Mouse (Mus musculus): Measurements from ENCODE around the gene Dmac2. TPM values are rescaled to one million over a fixed set of nuclear protein-coding genes. Genes with fewer than 3 reads are reported as not detected.

Dmac2 gene
- polyA plus RNA-seq, 1 experiment from 2014 or later: 33.5 TPM

DNA sequence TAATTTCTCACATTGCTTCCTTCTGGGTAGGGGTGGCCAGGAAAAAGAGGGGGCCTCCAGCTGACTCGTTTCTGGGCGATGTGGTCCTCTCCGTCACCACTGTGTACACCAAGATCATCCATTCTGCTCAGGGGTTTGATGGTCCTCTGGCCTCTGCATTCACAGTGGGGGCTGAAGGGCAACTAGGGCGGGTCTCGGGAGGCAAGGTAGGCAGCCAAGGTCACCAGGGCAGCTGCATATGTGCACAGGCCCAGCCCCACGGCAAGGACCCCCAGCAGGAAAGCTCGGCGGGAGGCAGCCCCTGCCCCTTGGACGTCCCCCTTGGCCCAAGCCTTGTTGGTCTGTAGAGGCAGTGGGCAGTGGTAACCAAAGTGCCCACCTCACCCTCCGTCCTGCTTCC lies 49.9 kb downstream of the Dmac2 start:
- H3K27ac ChIP-seq (ENCODE audit: low read depth): no peak overlapping the region
- H3K4me2 ChIP-seq: no peak overlapping the region
- peaks cover 10% of the 10 kb centered on the region; the same call in 1 of the 2 replicates for H3K27me3 ChIP-seq (ENCODE audit: insufficient read depth, low read length)
- H3K36me3 ChIP-seq (ENCODE audit: insufficient read depth): peaks cover 44% of the 10 kb centered on the region
- no peaks in the 10 kb centered on the region for H3K4me1 ChIP-seq (ENCODE audit: insufficient read depth)
- ATAC-seq (ENCODE audit: insufficient read depth): no peak
- H3K4me3 ChIP-seq (ENCODE audit: low read depth, low read length): no peak overlapping the region
- no peak for DNase-seq
- no peak overlapping the region for H3K9ac ChIP-seq
- no peak for TF ChIP-seq CTCF (IDR thresholded peaks at IDR 0.05; ENCODE audit: low read depth)
- H3K9me3 ChIP-seq (ENCODE audit: low read depth, low read length): no peaks in the 10 kb centered on the region
- 85% methylated on average over 10 of the region's 10 CpGs for WGBS

DNA sequence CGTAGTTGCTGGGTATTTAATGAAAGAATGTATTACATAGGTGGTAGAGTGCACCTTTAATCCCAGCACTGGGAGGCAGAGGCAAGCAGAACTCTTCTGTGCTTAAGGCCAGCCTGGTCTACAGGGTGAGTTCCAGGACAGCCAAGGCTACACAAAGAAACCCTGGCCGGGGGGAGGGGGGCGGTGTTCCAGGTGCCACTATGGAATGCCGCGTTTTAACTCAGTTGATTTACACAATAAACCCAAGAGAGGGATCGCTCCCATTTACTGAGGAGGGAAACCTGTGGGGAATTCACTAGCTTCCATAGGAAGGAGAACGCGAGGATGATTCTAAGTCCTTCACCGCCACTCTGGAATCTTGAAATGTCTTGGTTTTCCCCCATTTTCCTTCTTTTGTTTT lies 50.4 kb downstream of the Dmac2 start:
- Histone ChIP-seq H3K27me3 (ENCODE audit: insufficient read depth, low read length) (peaks cover 15% of the 10 kb centered on the region), H3K4me2 (no peak overlapping the region), H3K4me3 (ENCODE audit: low read depth, low read length) (no peak overlapping the region), H3K36me3 (ENCODE audit: insufficient read depth) (peaks cover 40% of the 10 kb centered on the region), H3K9me3 (ENCODE audit: low read depth, low read length) (no peaks in the 10 kb centered on the region), H3K27ac (ENCODE audit: low read depth) (no peak overlapping the region), H3K4me1 (ENCODE audit: insufficient read depth) (no peaks in the 10 kb centered on the region), H3K9ac (no peak overlapping the region)
- TF ChIP-seq CTCF (IDR thresholded peaks at IDR 0.05; ENCODE audit: low read depth): no peak
- WGBS: 78% methylated on average over 9 of the region's 9 CpGs
- ATAC-seq (ENCODE audit: insufficient read depth) (no peak), DNase-seq (no peak)

DNA sequence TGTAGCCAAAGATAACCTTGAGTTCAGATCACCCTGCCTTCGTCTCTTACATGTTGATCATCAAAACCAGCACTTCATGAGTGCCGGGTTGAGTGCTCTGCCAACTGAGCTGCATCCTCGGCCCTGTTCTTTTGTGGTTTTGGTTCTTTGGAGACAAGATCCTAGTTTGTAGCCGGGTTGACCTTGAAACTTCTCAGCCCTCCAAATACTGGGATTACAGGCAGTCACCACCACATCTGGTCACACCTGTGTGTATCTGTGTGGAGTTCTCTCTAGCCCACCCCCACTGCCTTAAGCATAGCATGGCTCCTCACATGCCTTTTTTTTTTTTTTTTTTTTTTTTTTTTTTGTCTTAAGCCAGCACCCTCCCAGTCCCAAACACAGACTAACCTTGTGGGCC lies 50.9 kb downstream of the Dmac2 start:
- H3K4me2 ChIP-seq: no peak overlapping the region
- no peak overlapping the region for H3K9ac ChIP-seq
- no peak overlapping the region for H3K27ac ChIP-seq (ENCODE audit: low read depth)
- H3K9me3 ChIP-seq (ENCODE audit: low read depth, low read length): no peaks in the 10 kb centered on the region
- 82% methylated on average over 4 of the region's 4 CpGs for WGBS
- peaks cover 20% of the 10 kb centered on the region for H3K27me3 ChIP-seq (ENCODE audit: insufficient read depth, low read length)
- no peak for TF ChIP-seq CTCF (IDR thresholded peaks at IDR 0.05; ENCODE audit: low read depth)
- peaks cover 36% of the 10 kb centered on the region; the same call in 1 of the 2 replicates for H3K36me3 ChIP-seq (ENCODE audit: insufficient read depth)
- no peak overlapping the region for H3K4me3 ChIP-seq (ENCODE audit: low read depth, low read length)
- no peak for DNase-seq
- ATAC-seq (ENCODE audit: insufficient read depth): no peak
- H3K4me1 ChIP-seq (ENCODE audit: insufficient read depth): no peaks in the 10 kb centered on the region

DNA sequence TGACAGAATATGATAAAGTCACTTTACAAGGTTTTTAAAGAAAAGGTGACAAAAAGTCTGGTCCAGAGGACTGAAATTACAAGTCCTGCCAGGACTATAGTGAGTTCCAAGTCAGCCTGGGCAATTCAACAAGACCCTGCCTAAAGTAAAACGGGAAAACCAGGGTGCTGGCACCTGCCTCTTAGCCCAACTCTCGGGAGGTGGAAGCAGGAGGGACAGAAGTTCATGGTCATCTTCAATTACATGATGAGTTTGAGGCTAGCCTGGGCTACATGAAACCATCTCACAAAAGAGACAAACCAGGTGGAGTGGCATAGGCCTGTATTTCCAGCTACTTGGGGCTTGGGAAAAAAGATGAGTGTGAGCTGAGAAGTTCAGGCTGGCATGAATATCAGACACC lies 52.5 kb downstream of the Dmac2 start:
- 57% methylated on average over 2 of the region's 2 CpGs for WGBS

DNA sequence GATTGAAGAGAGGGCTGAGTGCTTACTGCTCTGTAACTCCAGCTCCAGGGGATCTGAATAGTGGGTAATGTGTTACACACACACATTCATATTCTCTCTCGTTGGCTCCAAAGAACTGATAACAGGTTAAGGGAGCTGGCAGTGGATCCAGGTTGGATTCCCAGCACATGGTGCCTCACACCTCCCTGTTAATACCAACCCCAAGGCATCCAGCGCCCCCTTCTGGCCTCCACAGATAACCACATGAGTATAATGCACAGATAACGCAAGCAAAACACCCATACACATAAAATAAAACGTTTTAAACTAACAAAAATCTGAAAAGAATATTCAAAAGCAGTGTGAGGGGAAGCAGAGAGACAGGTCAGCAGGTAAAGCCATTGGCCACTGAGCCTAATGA lies 53.2 kb downstream of the Dmac2 start:
- no peak overlapping the region for H3K4me2 ChIP-seq
- H3K4me3 ChIP-seq (ENCODE audit: low read depth, low read length): no peak overlapping the region
- WGBS: 46% methylated on average over 4 of the region's 4 CpGs
- DNase-seq (no peak), ATAC-seq (ENCODE audit: insufficient read depth) (no peak)
- 0 out of 2 replicates have a peak, but pooled peaks cover 4% of the 10 kb centered on the region for H3K4me1 ChIP-seq (ENCODE audit: insufficient read depth)
- H3K9me3 ChIP-seq (ENCODE audit: low read depth, low read length): no peaks in the 10 kb centered on the region
- H3K27ac ChIP-seq (ENCODE audit: low read depth): no peak overlapping the region
- peaks cover 28% of the 10 kb centered on the region for H3K27me3 ChIP-seq (ENCODE audit: insufficient read depth, low read length)
- no peak for TF ChIP-seq CTCF (IDR thresholded peaks at IDR 0.05; ENCODE audit: low read depth)
- no peak overlapping the region for H3K9ac ChIP-seq
- H3K36me3 ChIP-seq (ENCODE audit: insufficient read depth): peaks cover 18% of the 10 kb centered on the region; the same call in 1 of the 2 replicates

More for the DNA sequence above, 52.5 kb downstream of the Dmac2 start:
- no peak for ATAC-seq (ENCODE audit: insufficient read depth)
- Histone ChIP-seq H3K9me3 (ENCODE audit: low read depth, low read length) (no peaks in the 10 kb centered on the region), H3K9ac (no peak overlapping the region), H3K4me1 (ENCODE audit: insufficient read depth) (0 out of 2 replicates have a peak, but pooled peaks cover 4% of the 10 kb centered on the region), H3K27me3 (ENCODE audit: insufficient read depth, low read length) (peaks cover 28% of the 10 kb centered on the region), H3K27ac (ENCODE audit: low read depth) (no peak overlapping the region), H3K4me3 (ENCODE audit: low read depth, low read length) (no peak overlapping the region), H3K4me2 (no peak overlapping the region), H3K36me3 (ENCODE audit: insufficient read depth) (peaks cover 25% of the 10 kb centered on the region; the same call in 1 of the 2 replicates)
- DNase-seq: no peak
- no peak for TF ChIP-seq CTCF (IDR thresholded peaks at IDR 0.05; ENCODE audit: low read depth)

DNA sequence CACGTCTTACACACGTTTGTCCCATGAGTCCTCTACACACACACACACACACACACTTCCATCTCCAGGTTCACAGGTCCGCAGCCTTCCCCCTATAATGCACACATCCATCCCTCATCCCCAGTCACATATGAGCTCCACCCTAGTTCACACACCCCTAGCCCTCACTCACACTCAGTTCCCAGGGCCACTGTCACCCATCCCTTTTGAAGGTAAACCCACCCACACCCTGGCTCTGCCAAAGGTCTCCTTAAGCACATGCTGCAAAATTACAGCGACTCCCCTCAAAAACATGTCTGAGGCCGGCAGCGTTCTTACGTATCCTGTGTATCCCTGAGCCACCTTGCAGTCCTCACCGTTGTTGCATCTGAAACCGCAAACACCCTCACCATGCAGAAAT lies 55.1 kb downstream of the Dmac2 start:
- DNase-seq (no peak), ATAC-seq (ENCODE audit: insufficient read depth) (no peak)
- WGBS: 28% methylated on average over 9 of the region's 9 CpGs
- Histone ChIP-seq H3K9me3 (ENCODE audit: low read depth, low read length) (no peaks in the 10 kb centered on the region), H3K27ac (ENCODE audit: low read depth) (no peak overlapping the region), H3K9ac (no peak overlapping the region), H3K4me2 (peak overlapping the region; percentile 56), H3K27me3 (ENCODE audit: insufficient read depth, low read length) (peaks cover 32% of the 10 kb centered on the region), H3K36me3 (ENCODE audit: insufficient read depth) (peaks cover under 1% of the 10 kb centered on the region; the same call in 1 of the 2 replicates), H3K4me3 (ENCODE audit: low read depth, low read length) (peak overlapping the region; percentile 29; the same call in 1 of the 2 replicates), H3K4me1 (ENCODE audit: insufficient read depth) (0 out of 2 replicates have a peak, but pooled peaks cover 4% of the 10 kb centered on the region)
- TF ChIP-seq CTCF (IDR thresholded peaks at IDR 0.05; ENCODE audit: low read depth): no peak

DNA sequence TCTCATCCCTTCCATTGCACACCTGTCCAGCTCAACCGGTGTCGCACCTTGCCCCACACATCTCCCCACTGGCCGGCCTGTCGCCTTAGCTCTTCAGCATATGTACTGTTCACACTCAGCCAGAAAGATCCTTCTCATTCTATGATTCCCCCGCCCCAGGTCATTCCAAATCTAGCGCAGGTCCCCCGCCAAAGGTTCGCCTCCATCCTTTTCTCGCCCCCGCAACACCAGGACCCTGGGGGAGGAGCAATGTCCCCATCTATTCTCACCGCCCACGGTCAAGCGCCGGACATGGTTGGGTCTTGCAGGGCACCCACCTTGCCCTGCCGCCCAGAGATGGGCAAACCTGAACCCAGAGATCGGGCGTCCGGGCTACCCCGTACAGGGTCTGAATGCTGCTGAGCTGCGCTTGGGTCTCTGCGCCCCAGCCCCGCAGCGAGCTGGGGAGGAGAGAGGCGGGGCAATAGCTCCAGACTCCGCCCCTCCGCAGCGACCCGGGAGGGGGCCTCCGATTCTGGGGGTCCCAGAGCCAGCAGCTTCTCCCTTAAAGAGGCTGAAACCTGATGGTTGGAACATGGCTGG lies 55.6 kb downstream of the Dmac2 start, which contains the start of gene Tmem91:
Tmem91 (minus strand) TSS at position 448 of the 582 bp plus-strand sequence.
- DNase-seq (no peak), ATAC-seq (ENCODE audit: insufficient read depth) (no peak)
- peak within 1 kb of the TSS; percentile 29 for H3K4me3 ChIP-seq (ENCODE audit: low read depth, low read length)
- H3K27me3 ChIP-seq (ENCODE audit: insufficient read depth, low read length): peaks cover 32% of the 10 kb centered on the region
- H3K27ac ChIP-seq (ENCODE audit: low read depth): no peak within 1 kb of the TSS
- 0 out of 2 replicates have a peak within 1 kb of the TSS, but pooled peaks have one; percentile 6 for H3K9ac ChIP-seq
- TF ChIP-seq CTCF (IDR thresholded peaks at IDR 0.05; ENCODE audit: low read depth): no peak
- no peaks in the 10 kb centered on the region for H3K36me3 ChIP-seq (ENCODE audit: insufficient read depth)
- no peaks in the 10 kb centered on the region for H3K9me3 ChIP-seq (ENCODE audit: low read depth, low read length)
- 3% methylated on average over 29 of the region's 29 CpGs for WGBS
- peak within 1 kb of the TSS; percentile 56 for H3K4me2 ChIP-seq
- 0 out of 2 replicates have a peak, but pooled peaks cover 4% of the 10 kb centered on the region for H3K4me1 ChIP-seq (ENCODE audit: insufficient read depth)

Other genes starting within 250 kb of the Dmac2 start
- gene Cnfn, start 249.7 kb upstream of the Dmac2 start, polyA plus RNA-seq (2014; fragmentation: Nextera tagmentation; extraction: Ambion mirVana): not detected in 2 replicates
- gene Lipe, start 220.7 kb upstream of the Dmac2 start, polyA plus RNA-seq (2014; fragmentation: Nextera tagmentation; extraction: Ambion mirVana): 3.8 and 4.0 TPM in 2 replicates
- gene Cxcl17, start 206.5 kb upstream of the Dmac2 start, polyA plus RNA-seq (2014; fragmentation: Nextera tagmentation; extraction: Ambion mirVana): not detected in 2 replicates
- 2.3 and 2.7 TPM in 2 replicates for gene Ceacam1, start 141.8 kb upstream of the Dmac2 start, polyA plus RNA-seq (2014; fragmentation: Nextera tagmentation; extraction: Ambion mirVana)
- 0.11 TPM in 1 of 2 replicates, not detected in the other for gene Ceacam2, start 79.6 kb upstream of the Dmac2 start, polyA plus RNA-seq (2014; fragmentation: Nextera tagmentation; extraction: Ambion mirVana)
- not detected in 2 replicates for gene Erich4, start 3.5 kb upstream of the Dmac2 start, polyA plus RNA-seq (2014; fragmentation: Nextera tagmentation; extraction: Ambion mirVana)
- 3.5 and 4.0 TPM in 2 replicates for gene B3gnt8, start 7.2 kb downstream of the Dmac2 start, polyA plus RNA-seq (2014; fragmentation: Nextera tagmentation; extraction: Ambion mirVana)
- gene Bckdha, start 39.6 kb downstream of the Dmac2 start, polyA plus RNA-seq (2014; fragmentation: Nextera tagmentation; extraction: Ambion mirVana): 40.2 and 42.1 TPM in 2 replicates
- gene Exosc5, start 39.8 kb downstream of the Dmac2 start, polyA plus RNA-seq (2014; fragmentation: Nextera tagmentation; extraction: Ambion mirVana): 72.3 and 79.7 TPM in 2 replicates
- 1.6 and 2.8 TPM in 2 replicates for gene Tmem91, start 55.8 kb downstream of the Dmac2 start, polyA plus RNA-seq (2014; fragmentation: Nextera tagmentation; extraction: Ambion mirVana)
- 25.1 and 27.6 TPM in 2 replicates for gene B9d2, start 61.4 kb downstream of the Dmac2 start, polyA plus RNA-seq (2014; fragmentation: Nextera tagmentation; extraction: Ambion mirVana)
- gene Tgfb1, start 67.6 kb downstream of the Dmac2 start, polyA plus RNA-seq (2014; fragmentation: Nextera tagmentation; extraction: Ambion mirVana): 4.0 and 4.1 TPM in 2 replicates
- gene Ccdc97, start 99.7 kb downstream of the Dmac2 start, polyA plus RNA-seq (2014; fragmentation: Nextera tagmentation; extraction: Ambion mirVana): 28.6 and 29.4 TPM in 2 replicates
- 80.3 and 82.0 TPM in 2 replicates for gene Hnrnpul1, start 135.3 kb downstream of the Dmac2 start, polyA plus RNA-seq (2014; fragmentation: Nextera tagmentation; extraction: Ambion mirVana)
- gene Axl, start 169.3 kb downstream of the Dmac2 start, polyA plus RNA-seq (2014; fragmentation: Nextera tagmentation; extraction: Ambion mirVana): 44.1 and 46.5 TPM in 2 replicates
- gene Cyp2s1, start 197.5 kb downstream of the Dmac2 start, polyA plus RNA-seq (2014; fragmentation: Nextera tagmentation; extraction: Ambion mirVana): 3.2 and 3.8 TPM in 2 replicates

Data from lung, embryonic 14.5 days (tissue).